Mouse (Mus musculus) cerebellum, adult 2 months (tissue): ENCODE measurements at regions not wholly inside any gene's neighbourhood (a gene's known extent, or its start where the extent isn't known, plus 50 kb on each side); places are given as distances from the start of the nearest gene placed in this dataset.

Experiments used
- CTCF ChIP-seq: fragments of 200-500 bp; IDR thresholded peaks from 2 replicates; pipeline ENCODE4 v1.5.1; 2011; ENCODE audit warnings: low read depth, mild to moderate bottlenecking, control low read depth, low read length, moderate library complexity, borderline replicate concordance; ENCODE audit not compliant: insufficient read depth
- POLR2A ChIP-seq: fragments of 200-500 bp; IDR thresholded peaks from 2 replicates; pipeline ENCODE4 v1.6.1; 2011; ENCODE audit warnings: low read length, control low read depth, borderline replicate concordance; ENCODE audit not compliant: insufficient read depth

DNA sequence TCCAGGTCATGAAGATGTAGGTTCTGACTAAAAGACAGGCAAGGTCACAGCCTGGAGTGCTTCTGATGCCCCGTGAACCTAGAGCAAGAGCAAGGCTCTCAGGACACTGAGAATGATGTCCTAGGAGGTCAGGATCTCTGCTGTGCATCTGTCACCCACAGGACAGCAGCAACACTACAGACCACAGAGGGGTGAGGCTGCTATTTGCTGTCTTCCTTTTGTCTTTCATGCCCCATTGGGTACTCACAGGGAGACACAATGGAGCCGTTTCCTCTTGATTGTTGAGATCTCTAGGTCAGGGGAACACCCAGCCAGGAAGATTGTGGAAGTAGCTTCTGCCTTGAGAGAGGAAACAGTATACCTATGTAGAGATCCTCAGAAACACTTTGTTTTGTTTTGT, 339.9 kb downstream of the Mex3b start:
- TF ChIP-seq POLR2A (no peak), CTCF (no peak)
